Mouse (Mus musculus) ES-E14 (cell line): ENCODE data around the gene Iqcn. TPM values are rescaled to one million over a fixed set of nuclear protein-coding genes. Genes with fewer than 3 reads are reported as not detected.

Experiments
- DNase-seq: peaks from one replicate; pipeline ENCODE4 v3.0.0-alpha.2; 2013; ENCODE audit warnings: low read depth, low spot score
- H3K27ac ChIP-seq: 2 replicates; pipeline ENCODE4 v1.5.1; 2012; ENCODE audit warnings: low read depth, mild to moderate bottlenecking, low read length, moderate library complexity, mixed read lengths; ENCODE audit not compliant: poor library complexity, insufficient read depth, severe bottlenecking
- H3K36me3 ChIP-seq: 2 replicates; pipeline ENCODE4 v1.6.1; 2012; ENCODE audit warnings: mild to moderate bottlenecking, low read length, moderate library complexity, mixed read lengths; ENCODE audit not compliant: control insufficient read depth, poor library complexity, insufficient read depth, severe bottlenecking
- H3K4me1 ChIP-seq, 2 experiments: fragments of 150-350 bp in 1 of 2; sonication (generic) in 1 of 2; 2 replicates each; pipeline ENCODE4 v1.6.1; 2012; ENCODE audit warnings: low read length in 2 of 2, mild to moderate bottlenecking in 1 of 2, mixed read lengths in 1 of 2; ENCODE audit not compliant: control insufficient read depth in 2 of 2, insufficient read depth in 2 of 2, poor library complexity in 1 of 2
- H3K4me3 ChIP-seq, 2 experiments: fragments of 150-350 bp in 1 of 2; sonication (generic) in 1 of 2; 2 replicates each; pipeline ENCODE4 v1.5.1; 2012; ENCODE audit warnings: low read length in 2 of 2, low read depth in 1 of 2, mild to moderate bottlenecking in 1 of 2, mixed read lengths in 1 of 2; ENCODE audit not compliant: insufficient read depth in 1 of 2, poor library complexity in 1 of 2, severe bottlenecking in 1 of 2
- H3K9ac ChIP-seq: 2 replicates; pipeline ENCODE4 v1.6.1; 2012; ENCODE audit warnings: low read depth, mild to moderate bottlenecking, low read length, mixed read lengths; ENCODE audit not compliant: poor library complexity, insufficient read depth, severe bottlenecking
- H3K9me3 ChIP-seq: fragments of 150-350 bp; sonication (generic); 2 replicates; pipeline ENCODE4 v1.6.1; 2012; ENCODE audit warnings: low read depth, mild to moderate bottlenecking, low read length; ENCODE audit not compliant: control insufficient read depth, insufficient read depth
- CHD2 ChIP-seq: IDR thresholded peaks from 2 replicates; pipeline ENCODE4 v1.6.1; 2014; ENCODE audit warnings: mild to moderate bottlenecking, low read depth, low read length, inconsistent platforms
- HCFC1 ChIP-seq: IDR thresholded peaks from 2 replicates; pipeline ENCODE4 v1.6.1; 2012; ENCODE audit warnings: low read length, inconsistent platforms, borderline replicate concordance; ENCODE audit not compliant: insufficient read depth
- MAFK ChIP-seq: IDR thresholded peaks from 2 replicates; pipeline ENCODE4 v1.6.1; 2014; ENCODE audit warnings: mild to moderate bottlenecking, low read depth, low read length, inconsistent platforms; ENCODE audit not compliant: insufficient read depth
- ZC3H11A ChIP-seq: IDR thresholded peaks from 2 replicates; pipeline ENCODE4 v1.6.1; 2012; ENCODE audit warnings: low read depth, mild to moderate bottlenecking, inconsistent platforms, low read length, borderline replicate concordance
- ZNF384 ChIP-seq: IDR thresholded peaks from 2 replicates; pipeline ENCODE4 v1.6.1; 2012; ENCODE audit warnings: low read depth, low read length, inconsistent platforms
- in situ Hi-C, 2 experiments: fragments of 600-800 bp; cut with MboI; formaldehyde crosslinking; loops; one replicate each; pipeline ENCODE4 v1.15.1; 2025; ENCODE audit warnings: low sequenced_read_pairs in 2 of 2, inconsistent platforms in 1 of 2; ENCODE audit not compliant: unreplicated experiment in 2 of 2
- total RNA-seq: library from RNA; depleted of rRNA; stranded (reverse); fragments of 300-350 nt; gene quantifications from 2 replicates; pipeline ENCODE4 v1.2.3, GENCODE M21; 2012

The Iqcn gene
- total RNA-seq, 1 experiment, result 0.09 TPM

DNA sequence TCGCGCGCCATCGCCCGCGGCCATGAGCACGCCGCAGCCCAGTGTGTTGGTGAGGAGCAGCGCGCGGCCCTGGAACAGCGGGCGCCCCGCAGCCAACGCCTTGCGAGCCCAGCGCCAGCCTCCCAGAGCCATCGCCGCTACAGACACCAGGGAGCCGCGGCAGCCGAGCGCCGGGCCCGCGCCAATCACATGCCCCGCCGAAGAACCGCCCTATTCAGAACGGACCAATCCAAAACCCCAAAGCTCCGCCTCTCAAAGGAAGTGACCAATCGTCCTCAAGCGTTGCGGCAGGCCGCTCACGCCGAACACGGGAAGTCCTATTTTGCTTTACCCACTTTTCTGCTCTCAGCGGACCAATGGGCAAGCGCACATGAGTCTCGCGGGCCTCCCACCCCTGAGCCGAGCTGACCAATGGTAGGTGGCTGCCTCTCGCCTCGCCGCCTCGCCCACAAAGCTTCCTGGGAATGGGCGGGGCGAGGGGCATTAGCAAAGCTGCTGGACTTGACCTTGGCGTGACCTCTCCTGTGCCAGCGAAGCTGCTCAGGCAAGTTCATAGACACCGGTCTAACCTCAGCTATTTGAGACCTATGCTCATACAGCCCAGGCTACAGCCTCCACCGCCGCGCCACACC, 57.6 kb downstream of the Iqcn start, which contains the start of gene Mpv17l2:
Gene Mpv17l2, minus strand, starts transcription at position 172 of the 632 bp plus-strand sequence.
- peak; percentile 98 for DNase-seq
- TF ChIP-seq ZC3H11A, result no peak
- no peak for TF ChIP-seq ZNF384
- TF ChIP-seq HCFC1, result peak; percentile 32; the same call in 1 of the 2 replicates
- TF ChIP-seq CHD2, result peak; percentile 82
- in situ Hi-C loops, result no loop called here
- Histone ChIP-seq H3K27ac (no peak within 1 kb of the TSS; the same call in 1 of the 2 replicates), H3K36me3 (peaks cover 21% of the 10 kb centered on the region; the same call in 1 of the 2 replicates), H3K4me3 (peak within 1 kb of the TSS; percentile 86 to 87), H3K4me1 (peaks cover 16 to 20% of the 10 kb centered on the region in 2 experiments), H3K9ac (peak within 1 kb of the TSS; percentile 80), H3K9me3 (no peaks in the 10 kb centered on the region)

- TF ChIP-seq ZNF384 (no peak), CHD2 (no peak), ZC3H11A (no peak), MAFK (no peak), HCFC1 (no peak)
- no peak for DNase-seq
- in situ Hi-C loops, result no loop called here
- Histone ChIP-seq H3K9me3 (no peaks in the 10 kb centered on the region), H3K4me1 (peaks cover 16 to 22% of the 10 kb centered on the region in 2 experiments), H3K27ac (no peak overlapping the region), H3K36me3 (peaks cover 21% of the 10 kb centered on the region; the same call in 1 of the 2 replicates), H3K9ac (no peak overlapping the region), H3K4me3 (no peak overlapping the region)
These were observed 58.9 kb downstream of the Iqcn start for GRCm38 (mm10) chr8:70762118-70762517.

GRCm38 (mm10) chr8:70763354-70763753, 60.1 kb downstream of the Iqcn start:
- Histone ChIP-seq H3K4me1 (peaks cover 16 to 28% of the 10 kb centered on the region in 2 experiments), H3K4me3 (no peak overlapping the region), H3K36me3 (peaks cover 23% of the 10 kb centered on the region; the same call in 1 of the 2 replicates), H3K9me3 (no peaks in the 10 kb centered on the region), H3K9ac (no peak overlapping the region), H3K27ac (no peak overlapping the region)
- in situ Hi-C loops, result no loop called here
- TF ChIP-seq HCFC1 (no peak), ZC3H11A (peak; percentile 16; the same call in 1 of the 2 replicates), CHD2 (no peak), ZNF384 (no peak)
- no peak for DNase-seq

DNA sequence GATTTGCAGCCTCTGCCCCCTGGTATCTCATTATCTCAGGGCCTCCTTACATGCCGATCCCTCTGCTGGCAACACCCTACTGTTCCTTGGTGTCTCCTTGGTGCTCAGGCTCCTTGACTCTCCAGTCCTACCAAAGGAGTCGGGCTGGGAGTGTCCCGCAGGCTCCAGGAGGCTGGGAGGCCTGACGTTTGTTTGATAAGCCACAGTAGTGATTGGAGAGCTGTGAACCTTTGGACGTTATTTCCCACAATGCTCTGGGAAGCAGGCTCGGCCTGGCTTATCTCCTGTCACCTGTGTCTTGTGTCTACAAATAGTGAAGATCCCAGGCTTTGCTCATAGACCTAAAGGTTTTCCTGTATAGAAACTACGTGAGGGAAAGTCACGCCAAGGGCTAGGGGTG, 60.8 kb downstream of the Iqcn start:
- H3K4me1 ChIP-seq, result peaks cover 16 to 32% of the 10 kb centered on the region in 2 experiments
- in situ Hi-C loops, result no loop called here
- H3K36me3 ChIP-seq, result peaks cover 23% of the 10 kb centered on the region; the same call in 1 of the 2 replicates
- no peak overlapping the region for H3K9ac ChIP-seq
- no peak overlapping the region for H3K27ac ChIP-seq
- no peaks in the 10 kb centered on the region for H3K9me3 ChIP-seq
- no peak overlapping the region for H3K4me3 ChIP-seq
- no peak for DNase-seq
- TF ChIP-seq HCFC1, result no peak
- no peak for TF ChIP-seq ZNF384
- no peak for TF ChIP-seq MAFK
- no peak for TF ChIP-seq ZC3H11A
- no peak for TF ChIP-seq CHD2

GRCm38 (mm10) chr8:70764676-70765075, 61.4 kb downstream of the Iqcn start:
- peaks cover 23% of the 10 kb centered on the region; the same call in 1 of the 2 replicates for H3K36me3 ChIP-seq
- H3K9ac ChIP-seq, result no peak overlapping the region
- no peak for TF ChIP-seq HCFC1
- TF ChIP-seq MAFK, result no peak
- TF ChIP-seq ZC3H11A, result no peak
- no peak for TF ChIP-seq CHD2
- no peak for TF ChIP-seq ZNF384
- H3K4me3 ChIP-seq, result no peak overlapping the region
- no peak for DNase-seq
- no peaks in the 10 kb centered on the region for H3K9me3 ChIP-seq
- no peak overlapping the region for H3K27ac ChIP-seq
- in situ Hi-C loops, result no loop called here
- peaks cover 16 to 32% of the 10 kb centered on the region in 2 experiments for H3K4me1 ChIP-seq
